Mouse (Mus musculus) forebrain, embryonic 12.5 days (tissue): ENCODE measurements around the gene A930009A15Rik. TPM values are rescaled to one million over a fixed set of nuclear protein-coding genes. Genes with fewer than 3 reads are reported as not detected.

Source experiments
- ATAC-seq: fragments of 200-750 bp; cut with Nextera tagmentation; 2 replicates; pipeline ENCODE4 v1.8.0; 2017; ENCODE audit warnings: moderate TSS enrichment; ENCODE audit not compliant: low FRiP score
- H3K27ac ChIP-seq: fragments of 300-500 bp; sonication (generic); 2 replicates; pipeline ENCODE4 v1.5.1; 2016; ENCODE audit warnings: mild to moderate bottlenecking
- H3K27me3 ChIP-seq: fragments of 300-500 bp; sonication (generic); 2 replicates; pipeline ENCODE4 v1.6.1; 2016; ENCODE audit warnings: mild to moderate bottlenecking
- H3K36me3 ChIP-seq: fragments of 300-500 bp; sonication (generic); replicated peaks from 2 replicates; pipeline ENCODE4 v1.6.1; 2016; ENCODE audit warnings: mild to moderate bottlenecking
- H3K4me1 ChIP-seq: fragments of 300-500 bp; sonication (generic); 2 replicates; pipeline ENCODE4 v1.6.1; 2016
- H3K4me2 ChIP-seq: fragments of 300-500 bp; sonication (generic); 2 replicates; pipeline ENCODE4 v1.6.1; 2016; ENCODE audit warnings: mild to moderate bottlenecking, moderate library complexity
- H3K4me3 ChIP-seq: fragments of 300-500 bp; sonication (generic); replicated peaks from 2 replicates; pipeline ENCODE4 v1.5.1; 2016; ENCODE audit warnings: mild to moderate bottlenecking
- H3K9ac ChIP-seq: fragments of 300-500 bp; sonication (generic); 2 replicates; pipeline ENCODE4 v1.6.1; 2016; ENCODE audit warnings: mild to moderate bottlenecking
- H3K9me3 ChIP-seq: fragments of 300-500 bp; sonication (generic); 2 replicates; pipeline ENCODE4 v1.6.1; 2016
- WGBS: fragments of 180-500 bp; shearing (Covaris S2); methylation state at CpG from one replicate; pipeline ENCODE4 v1.1.7; 2016; 5-methylcytosine and 5-hydroxymethylcytosine counted together
- polyA plus RNA-seq: library from polyadenylated mRNA; unstranded; fragments of >200 nt; fragmentation: Nextera tagmentation; extraction: Ambion mirVana; gene quantifications from 2 replicates; pipeline ENCODE4 v1.2.1, GENCODE M21; 2016

The A930009A15Rik gene
- polyA plus RNA-seq, 1 experiment from 2014 or later, result not detected

DNA sequence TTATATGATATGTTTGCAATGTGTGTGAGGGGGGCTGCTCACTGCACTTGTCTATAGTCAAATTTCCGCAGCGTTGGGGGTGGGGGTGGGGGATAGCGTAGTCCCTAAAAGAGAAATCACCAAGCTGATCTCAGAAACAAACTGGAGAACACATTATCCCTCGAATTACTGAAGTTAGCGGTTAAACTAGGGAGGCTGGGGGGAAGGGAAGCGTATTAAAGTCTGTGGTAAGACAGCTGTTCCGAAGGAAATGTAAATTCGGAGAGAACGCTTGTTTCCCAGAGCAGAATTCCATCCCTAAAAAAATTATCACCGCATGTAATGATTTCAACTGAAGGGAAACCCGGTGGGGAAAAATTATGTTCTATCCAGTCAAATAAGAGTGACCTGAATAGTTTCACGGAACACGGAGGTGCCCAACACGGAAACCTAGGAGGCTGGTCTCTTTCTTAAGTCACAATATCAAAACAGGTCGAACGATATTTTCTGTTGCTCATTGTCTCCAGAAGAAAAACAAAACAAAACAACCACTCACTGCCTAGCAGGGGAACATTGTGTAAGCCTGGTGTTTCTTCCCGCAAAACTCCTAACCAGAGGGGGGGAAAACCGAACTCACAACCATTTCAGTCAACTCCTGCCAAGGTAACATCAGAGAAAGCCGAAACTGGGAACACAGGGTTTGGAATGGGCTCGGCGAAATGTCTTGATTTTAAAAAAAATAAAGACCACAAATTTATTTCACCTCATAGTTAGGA is 15.9 kb downstream of the A930009A15Rik start:
- no peak overlapping the region for H3K9ac ChIP-seq
- peaks cover 28% of the 10 kb centered on the region for H3K4me1 ChIP-seq
- WGBS, result 1% methylated on average over 21 of the region's 21 CpGs
- peaks cover 82% of the 10 kb centered on the region for H3K27me3 ChIP-seq
- H3K4me2 ChIP-seq, result peak overlapping the region; percentile 98
- peak overlapping the region; percentile 57 for H3K4me3 ChIP-seq
- no peak overlapping the region for H3K27ac ChIP-seq
- no peak for ATAC-seq
- no peaks in the 10 kb centered on the region for H3K9me3 ChIP-seq
- H3K36me3 ChIP-seq, result no peaks in the 10 kb centered on the region

- Histone ChIP-seq H3K4me2 (peak overlapping the region; percentile 98), H3K4me3 (peak overlapping the region; percentile 57), H3K4me1 (peaks cover 28% of the 10 kb centered on the region), H3K27me3 (peaks cover 76% of the 10 kb centered on the region), H3K27ac (no peak overlapping the region), H3K9me3 (no peaks in the 10 kb centered on the region), H3K9ac (peak overlapping the region; percentile 50), H3K36me3 (no peaks in the 10 kb centered on the region)
- WGBS, result under 1% methylated on average over 41 of the region's 41 CpGs
- peak; percentile 68 for ATAC-seq
Observed at GRCm38 (mm10) chr10:115586246-115587231, 16.8 kb downstream of the A930009A15Rik start.

- 0% methylated on average over 40 of the region's 47 CpGs for WGBS
Observed at GRCm38 (mm10) chr10:115587301-115587969, 17.6 kb downstream of the A930009A15Rik start, which contains the start of gene Lgr5. Lgr5 (minus strand) TSS chr10:115587780.

DNA sequence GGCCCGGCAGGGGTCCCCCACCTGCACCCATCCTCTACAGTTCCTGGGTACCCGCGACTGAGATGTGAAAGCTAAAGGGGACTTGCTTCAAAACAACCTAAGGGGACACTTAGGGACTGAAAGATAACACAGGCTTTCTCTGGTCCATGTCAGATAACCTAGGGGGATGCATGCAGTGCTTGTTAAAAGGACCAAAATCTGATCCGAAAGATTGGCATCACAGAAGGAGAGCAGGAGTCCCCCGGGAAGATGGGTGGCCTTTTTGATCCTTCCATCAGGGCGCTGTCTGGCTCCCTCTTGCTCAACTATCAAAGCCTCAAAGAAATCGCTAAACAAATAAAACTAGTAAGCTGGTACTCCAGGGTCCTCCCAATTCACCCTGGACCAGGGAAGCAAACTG is 18.2 kb downstream of the A930009A15Rik start:
- H3K4me1 ChIP-seq, result peaks cover 28% of the 10 kb centered on the region
- no peaks in the 10 kb centered on the region for H3K36me3 ChIP-seq
- ATAC-seq, result no peak
- peaks cover 79% of the 10 kb centered on the region for H3K27me3 ChIP-seq
- H3K4me3 ChIP-seq, result peak overlapping the region; percentile 57
- H3K4me2 ChIP-seq, result peak overlapping the region; percentile 98
- under 1% methylated on average over 7 of the region's 7 CpGs for WGBS
- no peaks in the 10 kb centered on the region for H3K9me3 ChIP-seq
- H3K27ac ChIP-seq, result no peak overlapping the region
- peak overlapping the region; percentile 50 for H3K9ac ChIP-seq

More at GRCm38 (mm10) chr10:115587301-115587969, 17.6 kb downstream of the A930009A15Rik start, which contains the start of gene Lgr5:
- Histone ChIP-seq H3K36me3 (no peaks in the 10 kb centered on the region), H3K9ac (peak within 1 kb of the TSS; percentile 50), H3K4me2 (peak within 1 kb of the TSS; percentile 98), H3K9me3 (no peaks in the 10 kb centered on the region), H3K27ac (no peak within 1 kb of the TSS), H3K27me3 (peaks cover 78% of the 10 kb centered on the region), H3K4me3 (peak within 1 kb of the TSS; percentile 57), H3K4me1 (peaks cover 28% of the 10 kb centered on the region)
- ATAC-seq, result peak; percentile 84

DNA sequence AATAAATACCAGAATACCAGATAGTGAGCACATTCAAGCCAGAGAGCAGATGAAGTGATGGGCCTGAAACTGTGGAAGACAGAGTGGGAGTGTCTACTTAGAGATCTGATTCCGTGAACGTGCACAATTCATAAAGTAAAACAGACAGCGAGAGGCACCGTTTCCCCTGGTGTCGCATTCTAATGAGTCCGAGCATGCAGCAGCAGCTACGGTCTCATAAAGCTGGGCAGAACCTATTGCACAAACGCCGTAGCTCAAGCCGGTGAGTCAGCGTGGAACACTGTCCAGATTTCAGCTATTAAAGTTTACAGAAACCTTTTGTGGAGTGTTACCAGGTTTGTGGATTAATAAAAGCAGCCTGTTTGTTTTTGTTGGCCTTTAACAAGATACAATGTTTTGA is 23.4 kb downstream of the A930009A15Rik start:
- peaks cover 4% of the 10 kb centered on the region; the same call in 1 of the 2 replicates for H3K4me1 ChIP-seq
- H3K27me3 ChIP-seq, result peaks cover 58% of the 10 kb centered on the region
- WGBS, result 53% methylated on average over 11 of the region's 11 CpGs
- H3K9me3 ChIP-seq, result no peaks in the 10 kb centered on the region
- no peak overlapping the region for H3K4me2 ChIP-seq
- H3K4me3 ChIP-seq, result no peak overlapping the region
- no peaks in the 10 kb centered on the region for H3K36me3 ChIP-seq
- ATAC-seq, result no peak
- H3K27ac ChIP-seq, result no peak overlapping the region
- H3K9ac ChIP-seq, result no peak overlapping the region

GRCm38 (mm10) chr10:115593651-115594050 is 23.9 kb downstream of the A930009A15Rik start:
- 91% methylated on average over 6 of the region's 6 CpGs for WGBS
- no peak for ATAC-seq
- H3K4me1 ChIP-seq, result 0 out of 2 replicates have a peak, but pooled peaks cover 3% of the 10 kb centered on the region
- no peaks in the 10 kb centered on the region for H3K36me3 ChIP-seq
- H3K9me3 ChIP-seq, result no peaks in the 10 kb centered on the region
- no peak overlapping the region for H3K4me3 ChIP-seq
- H3K27me3 ChIP-seq, result peaks cover 54% of the 10 kb centered on the region
- H3K27ac ChIP-seq, result no peak overlapping the region
- no peak overlapping the region for H3K4me2 ChIP-seq
- no peak overlapping the region for H3K9ac ChIP-seq

DNA sequence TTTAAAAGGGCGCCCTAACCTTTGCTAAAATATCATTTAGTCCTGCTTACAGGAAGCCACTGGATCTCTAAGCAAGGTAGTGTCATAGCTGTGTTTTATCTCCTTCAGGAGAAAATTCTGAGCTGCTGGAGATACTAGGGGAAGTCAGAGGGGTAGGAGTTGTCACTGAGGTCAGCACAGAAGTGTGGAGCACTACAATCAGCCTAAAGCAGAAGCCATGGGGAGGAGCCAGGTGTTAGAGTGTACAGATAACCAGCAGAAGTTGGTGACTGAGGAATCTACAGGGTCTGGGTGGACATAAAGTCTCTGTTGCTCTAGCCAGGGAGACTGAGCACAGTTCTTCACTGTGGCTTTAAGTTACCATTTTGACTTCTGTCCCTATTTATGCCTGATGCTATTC is 26.0 kb downstream of the A930009A15Rik start:
- Histone ChIP-seq H3K4me3 (no peak overlapping the region), H3K9me3 (no peaks in the 10 kb centered on the region), H3K4me1 (0 out of 2 replicates have a peak, but pooled peaks cover 3% of the 10 kb centered on the region), H3K27me3 (peaks cover 39% of the 10 kb centered on the region), H3K36me3 (no peaks in the 10 kb centered on the region), H3K27ac (no peak overlapping the region), H3K9ac (no peak overlapping the region), H3K4me2 (no peak overlapping the region)
- 91% methylated on average over 1 of the region's 1 CpGs for WGBS
- no peak for ATAC-seq

DNA sequence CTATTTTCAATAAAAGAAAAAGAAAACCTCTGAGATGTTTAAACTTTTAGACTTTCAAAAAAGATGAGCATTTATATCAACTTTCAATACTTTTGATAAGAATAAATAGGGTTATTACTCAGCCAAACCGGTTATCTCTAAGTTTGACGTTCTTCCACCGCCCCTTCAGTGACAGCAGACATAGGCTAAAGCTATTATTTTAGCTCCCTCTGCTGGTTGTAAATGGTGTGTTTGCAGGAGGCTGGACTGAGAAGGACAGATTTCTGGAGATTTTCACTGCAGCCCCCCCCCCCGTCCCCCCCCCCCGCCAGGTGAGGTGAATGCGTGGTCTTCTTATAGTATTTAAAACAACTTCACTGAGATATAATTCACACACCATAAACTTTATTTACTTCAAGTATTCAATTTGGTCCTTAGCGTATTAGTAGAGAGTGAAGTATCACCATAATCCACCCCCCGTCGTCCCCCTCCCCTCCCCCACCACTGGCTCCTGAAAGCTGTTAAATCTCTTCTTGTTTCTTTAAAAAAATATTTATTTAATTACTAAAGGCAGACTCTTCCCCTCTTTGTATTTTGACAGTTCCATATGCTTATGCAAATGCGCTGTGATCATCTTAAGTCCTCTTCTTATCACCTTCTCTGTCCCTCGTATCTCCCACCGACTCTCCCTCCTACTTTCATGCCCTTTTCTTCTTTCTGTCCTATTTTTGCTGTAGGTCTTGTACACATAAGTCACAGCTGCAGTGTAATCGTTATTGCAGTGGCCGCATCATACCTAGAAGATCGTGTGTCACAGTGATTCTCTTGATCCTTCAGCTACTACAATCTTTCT is 47.9 kb downstream of the A930009A15Rik start:
- 9% methylated on average over 14 of the region's 15 CpGs for WGBS
- peak overlapping the region; percentile 49 for H3K4me2 ChIP-seq
- peak; percentile 87 for ATAC-seq
- H3K4me3 ChIP-seq, result peak overlapping the region; percentile 29
- no peak overlapping the region for H3K27ac ChIP-seq
- peaks cover 28% of the 10 kb centered on the region for H3K27me3 ChIP-seq
- peaks cover 8% of the 10 kb centered on the region for H3K4me1 ChIP-seq
- H3K9me3 ChIP-seq, result no peaks in the 10 kb centered on the region
- H3K36me3 ChIP-seq, result no peaks in the 10 kb centered on the region
- H3K9ac ChIP-seq, result 0 out of 2 replicates have a peak overlapping the region, but pooled peaks have one; percentile 25

DNA sequence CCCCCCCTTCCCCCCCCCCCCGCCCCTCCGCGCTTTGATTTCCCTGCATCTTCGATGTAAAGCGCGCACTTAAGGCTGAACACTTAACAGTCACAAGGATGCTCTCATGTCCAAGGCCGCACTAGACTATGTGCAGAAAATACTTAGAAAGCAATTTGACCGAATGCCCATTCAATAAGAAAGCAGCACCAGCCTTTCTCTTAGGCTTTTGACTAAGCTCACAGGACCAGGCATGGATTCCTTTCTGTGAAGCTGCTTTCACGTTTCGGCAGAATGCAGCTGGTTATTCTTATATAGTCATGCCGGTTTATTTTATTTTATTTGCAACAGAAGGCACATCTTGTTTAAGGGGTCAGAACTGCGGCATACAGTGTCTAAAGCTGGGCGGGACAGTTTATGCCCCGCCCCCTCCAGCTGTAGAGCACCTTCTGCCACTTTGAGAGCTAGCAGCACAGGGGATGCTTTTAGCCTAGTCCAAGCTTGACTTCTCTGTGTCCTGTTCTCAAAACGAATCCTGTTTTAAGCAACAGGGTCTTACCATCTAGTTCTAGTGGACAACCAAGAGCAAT is 48.6 kb downstream of the A930009A15Rik start:
- peak overlapping the region; percentile 49 for H3K4me2 ChIP-seq
- H3K4me3 ChIP-seq, result peak overlapping the region; percentile 29
- H3K36me3 ChIP-seq, result no peaks in the 10 kb centered on the region
- no peaks in the 10 kb centered on the region for H3K9me3 ChIP-seq
- no peak overlapping the region for H3K27ac ChIP-seq
- peaks cover 28% of the 10 kb centered on the region for H3K27me3 ChIP-seq
- 22% methylated on average over 15 of the region's 15 CpGs for WGBS
- peaks cover 8% of the 10 kb centered on the region for H3K4me1 ChIP-seq
- 0 out of 2 replicates have a peak overlapping the region, but pooled peaks have one; percentile 25 for H3K9ac ChIP-seq
- ATAC-seq, result peak; percentile 80

DNA sequence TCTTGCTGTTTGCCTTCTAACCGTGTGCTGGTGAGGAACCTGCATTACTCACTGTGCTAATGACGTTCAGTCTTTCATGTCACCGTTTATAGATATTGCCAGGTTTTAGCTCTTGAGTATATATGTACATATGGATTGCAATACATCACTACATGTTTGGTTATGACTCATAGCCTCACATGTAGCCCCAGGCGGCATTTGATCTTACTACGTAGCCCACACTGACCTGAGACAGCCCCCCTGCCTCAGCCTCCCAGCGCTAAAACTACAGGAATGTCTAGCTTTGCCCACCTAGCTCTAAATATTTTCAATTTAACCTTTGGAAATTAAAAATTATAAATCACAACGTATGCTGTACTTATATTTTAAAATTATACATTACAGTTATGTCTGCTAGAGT is 53.7 kb downstream of the A930009A15Rik start:
- Histone ChIP-seq H3K4me2 (no peak overlapping the region), H3K27me3 (peaks cover 11% of the 10 kb centered on the region), H3K4me1 (peaks cover 9% of the 10 kb centered on the region; the same call in 1 of the 2 replicates), H3K4me3 (no peak overlapping the region), H3K9ac (no peak overlapping the region), H3K27ac (no peak overlapping the region), H3K36me3 (no peaks in the 10 kb centered on the region), H3K9me3 (no peaks in the 10 kb centered on the region)
- ATAC-seq, result no peak
- 85% methylated on average over 7 of the region's 7 CpGs for WGBS
